Mouse (Mus musculus) kidney, embryonic 16.5 days (tissue): ENCODE data around the gene Sh3tc1. TPM values are rescaled to one million over a fixed set of nuclear protein-coding genes. Genes with fewer than 3 reads are reported as not detected.

Experiments
- polyA plus RNA-seq: library from polyadenylated mRNA; unstranded; fragments of >200 nt; fragmentation: Nextera tagmentation; extraction: Ambion mirVana; gene quantifications from 2 replicates; pipeline ENCODE4 v1.2.1, GENCODE M21; 2015

The Sh3tc1 gene
- polyA plus RNA-seq, 1 experiment from 2014 or later = 25.2 TPM

Other genes with a start within 250 kb of the Sh3tc1 start
- gene Cpz, start 214.3 kb downstream of the Sh3tc1 start, polyA plus RNA-seq = 6.9 and 7.7 TPM in 2 replicates
- 9.4 and 9.5 TPM in 2 replicates for gene Trmt44, start 164.9 kb downstream of the Sh3tc1 start, polyA plus RNA-seq
- gene Acox3, start 156.9 kb downstream of the Sh3tc1 start, polyA plus RNA-seq = 14.4 and 16.6 TPM in 2 replicates
- gene Htra3, start 60.2 kb downstream of the Sh3tc1 start, polyA plus RNA-seq = 16.9 and 18.4 TPM in 2 replicates
- gene Ablim2, start 17.9 kb upstream of the Sh3tc1 start, polyA plus RNA-seq = 2.8 and 3.0 TPM in 2 replicates
- gene Afap1, start 153.3 kb upstream of the Sh3tc1 start, polyA plus RNA-seq = 22.8 and 28.1 TPM in 2 replicates